Mouse (Mus musculus) embryo, embryonic 9.5 days (tissue): ENCODE results near the gene Arhgap17.

ENCODE experiments used
- DNase-seq: peaks from one replicate; pipeline ENCODE4 v3.0.0-alpha.2; 2017; ENCODE audit errors: extremely low spot score

Arhgap17 gene

GRCm38 (mm10) chr7:123369759-123370481 is at the start of gene Arhgap17, which contains the start of gene Lcmt1:
Arhgap17 (minus strand) TSS chr7:123369915.
Lcmt1 (plus strand) TSS chr7:123369784.
- DNase-seq: peak; percentile 98

- DNase-seq: no peak
Observed at GRCm38 (mm10) chr7:123417661-123418060, 47.9 kb upstream of the Arhgap17 start.

GRCm38 (mm10) chr7:123416803-123417202 is 47.1 kb upstream of the Arhgap17 start:
- DNase-seq: no peak

- DNase-seq: no peak
Observed at GRCm38 (mm10) chr7:123412143-123412542, 42.4 kb upstream of the Arhgap17 start.

- DNase-seq: no peak
Observed at GRCm38 (mm10) chr7:123411109-123411508, 41.4 kb upstream of the Arhgap17 start.

GRCm38 (mm10) chr7:123410502-123410901 is 40.8 kb upstream of the Arhgap17 start:
- no peak for DNase-seq

GRCm38 (mm10) chr7:123406988-123407387 is 37.3 kb upstream of the Arhgap17 start:
- DNase-seq: no peak

- no peak for DNase-seq
Observed at GRCm38 (mm10) chr7:123405619-123406018, 35.9 kb upstream of the Arhgap17 start.

- DNase-seq: no peak
Observed at GRCm38 (mm10) chr7:123404198-123404597, 34.5 kb upstream of the Arhgap17 start.

- no peak for DNase-seq
Observed at GRCm38 (mm10) chr7:123401121-123401520, 31.4 kb upstream of the Arhgap17 start.

GRCm38 (mm10) chr7:123399286-123399685 is 29.6 kb upstream of the Arhgap17 start:
- no peak for DNase-seq

- peak; percentile 58 for DNase-seq
Observed at GRCm38 (mm10) chr7:123398828-123399227, 29.1 kb upstream of the Arhgap17 start.

GRCm38 (mm10) chr7:123397931-123398330 is 28.2 kb upstream of the Arhgap17 start:
- no peak for DNase-seq

- DNase-seq: no peak
Observed at GRCm38 (mm10) chr7:123397369-123397768, 27.7 kb upstream of the Arhgap17 start.

- DNase-seq: no peak
Observed at GRCm38 (mm10) chr7:123396900-123397299, 27.2 kb upstream of the Arhgap17 start.

GRCm38 (mm10) chr7:123394271-123394670 is 24.6 kb upstream of the Arhgap17 start:
- no peak for DNase-seq

- no peak for DNase-seq
Observed at GRCm38 (mm10) chr7:123389686-123390280, 20.1 kb upstream of the Arhgap17 start.

- no peak for DNase-seq
Observed at GRCm38 (mm10) chr7:123385693-123386407, 16.1 kb upstream of the Arhgap17 start.

GRCm38 (mm10) chr7:123377443-123378400 is 8.0 kb upstream of the Arhgap17 start:
- peak; percentile 92 for DNase-seq

- DNase-seq: no peak
Observed at GRCm38 (mm10) chr7:123371501-123371900, 1.8 kb upstream of the Arhgap17 start.

GRCm38 (mm10) chr7:123370700-123371099 is 985 bp upstream of the Arhgap17 start:
- no peak for DNase-seq
